Mouse (Mus musculus): ENCODE measurements around the gene Cmss1.

DNA sequence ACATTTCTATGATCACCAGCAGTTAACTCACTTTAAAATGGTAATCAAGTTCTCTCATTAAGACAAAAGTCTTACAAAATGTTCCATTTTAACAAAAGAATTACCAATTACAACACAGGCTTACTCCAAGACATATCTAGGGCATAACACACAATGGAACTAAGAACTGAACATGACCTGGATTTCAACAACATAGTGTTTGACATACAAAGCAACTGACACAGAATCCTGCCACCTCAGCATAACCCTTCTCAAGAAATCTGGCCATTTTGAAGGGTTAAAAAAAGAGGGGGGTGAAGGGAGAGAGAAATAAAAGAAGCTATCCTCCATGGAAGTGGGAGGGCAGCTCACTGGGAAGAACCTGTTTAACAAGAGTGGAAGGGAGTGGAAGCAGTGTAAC is 5.6 kb downstream of the Cmss1 start:
- TF ChIP-seq POLR2A (IDR thresholded peaks at IDR 0.05; ENCODE audit: borderline replicate concordance, low read depth, low read length), result no peak
- no peak for TF ChIP-seq CTCF (IDR thresholded peaks at IDR 0.05; ENCODE audit: low read depth, low read length)

Data from bone marrow macrophage, adult 2 months (primary cell).